Mouse (Mus musculus) neural tube, embryonic 14.5 days (tissue): ENCODE results near the gene Gstcd. TPM values are rescaled to one million over a fixed set of nuclear protein-coding genes. Genes with fewer than 3 reads are reported as not detected.
A peak's percentile ranks its signal among the peaks of the same experiment; 100 is the strongest.

Experiments
- ATAC-seq: fragments of 200-750 bp; cut with Nextera tagmentation; 2 replicates; pipeline ENCODE4 v1.8.0; 2017; ENCODE audit warnings: low read depth, mild to moderate bottlenecking, moderate TSS enrichment, moderate library complexity
- H3K27ac ChIP-seq: fragments of 300-500 bp; sonication (generic); 2 replicates; pipeline ENCODE4 v1.5.1; 2014; ENCODE audit warnings: low read depth, mild to moderate bottlenecking, control low read depth, low read length, moderate library complexity, mixed read lengths
- H3K27me3 ChIP-seq: fragments of 300-500 bp; sonication (generic); 2 replicates; pipeline ENCODE4 v1.6.1; 2014; ENCODE audit warnings: low read length; ENCODE audit not compliant: control insufficient read depth, insufficient read depth
- H3K36me3 ChIP-seq: fragments of 300-500 bp; sonication (generic); 2 replicates; pipeline ENCODE4 v1.6.1; 2014; ENCODE audit warnings: low read length, mixed read lengths; ENCODE audit not compliant: control insufficient read depth, insufficient read depth
- H3K4me1 ChIP-seq: fragments of 300-500 bp; sonication (generic); 2 replicates; pipeline ENCODE4 v1.6.1; 2014; ENCODE audit warnings: low read length; ENCODE audit not compliant: control insufficient read depth, insufficient read depth
- H3K4me2 ChIP-seq: fragments of 300-500 bp; sonication (generic); 2 replicates; pipeline ENCODE4 v1.6.1; 2014; ENCODE audit warnings: mild to moderate bottlenecking, low read depth, low read length, control low read depth
- H3K4me3 ChIP-seq: fragments of 300-500 bp; sonication (generic); 2 replicates; pipeline ENCODE4 v1.5.1; 2014; ENCODE audit warnings: low read depth, low read length, control low read depth, mixed read lengths
- H3K9ac ChIP-seq: fragments of 300-500 bp; sonication (generic); replicated peaks from 2 replicates; pipeline ENCODE4 v1.6.1; 2014; ENCODE audit warnings: low read depth, mild to moderate bottlenecking, control low read depth, low read length, mixed read lengths
- H3K9me3 ChIP-seq: fragments of 300-500 bp; sonication (generic); 2 replicates; pipeline ENCODE4 v1.6.1; 2016; ENCODE audit warnings: low read length; ENCODE audit not compliant: control insufficient read depth
- WGBS: fragments of 180-500 bp; shearing (Covaris S2); extraction: QIAGEN DNeasy Blood & Tissue Kit; methylation state at CpG from one replicate; pipeline ENCODE4 v1.1.7; 2014; 5-methylcytosine and 5-hydroxymethylcytosine counted together
- polyA plus RNA-seq: library from polyadenylated mRNA; unstranded; fragments of >200 nt; fragmentation: Nextera tagmentation; extraction: Ambion mirVana; gene quantifications from 2 replicates; pipeline ENCODE4 v1.2.1, GENCODE M21; 2014

Gstcd gene
- polyA plus RNA-seq, 1 experiment from 2014 or later: 4.1 TPM

GRCm38 (mm10) chr3:132986188-132986587 is 105.6 kb downstream of the Gstcd start:
- no peak for ATAC-seq
- H3K9me3 ChIP-seq: no peaks in the 10 kb centered on the region
- no peak overlapping the region for H3K9ac ChIP-seq
- H3K4me3 ChIP-seq: no peak overlapping the region
- no peaks in the 10 kb centered on the region for H3K36me3 ChIP-seq
- no peak overlapping the region for H3K27ac ChIP-seq
- peaks cover 3% of the 10 kb centered on the region; the same call in 1 of the 2 replicates for H3K4me1 ChIP-seq
- H3K4me2 ChIP-seq: no peak overlapping the region
- H3K27me3 ChIP-seq: no peaks in the 10 kb centered on the region
- WGBS: 86% methylated on average over 5 of the region's 5 CpGs

DNA sequence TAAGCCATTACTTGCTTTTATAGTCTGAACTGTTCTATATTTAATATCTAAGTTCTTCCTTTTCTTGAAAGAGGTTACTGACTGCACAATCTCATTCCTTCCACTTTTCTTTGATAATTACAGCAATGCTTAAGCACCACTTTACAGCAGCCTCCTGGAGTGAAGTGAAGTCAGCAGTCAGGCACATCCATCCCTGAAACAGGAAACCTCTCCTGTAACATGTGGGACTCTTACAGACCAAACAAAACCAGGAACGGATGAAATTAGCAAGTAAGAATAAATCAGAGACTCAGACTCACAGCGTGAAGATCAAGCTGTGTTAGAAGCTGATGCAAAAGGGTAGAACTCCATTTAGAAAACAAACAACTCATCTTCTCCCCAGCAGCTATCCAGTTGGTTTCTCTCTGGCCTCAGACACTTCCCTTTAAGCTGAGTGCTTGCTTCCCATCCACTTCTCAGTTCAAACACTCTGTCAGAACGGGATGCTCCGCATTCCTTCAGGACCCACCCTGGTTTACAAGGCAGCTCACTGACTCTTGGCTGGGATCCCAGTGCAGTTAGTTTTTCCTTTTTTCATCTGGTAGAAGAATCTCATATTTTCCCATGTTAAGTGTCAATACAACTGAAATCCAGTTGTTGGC is 107.9 kb downstream of the Gstcd start:
- no peak for ATAC-seq
- WGBS: 45% methylated on average over 4 of the region's 4 CpGs
- H3K27me3 ChIP-seq: no peaks in the 10 kb centered on the region
- no peak overlapping the region for H3K4me2 ChIP-seq
- H3K4me3 ChIP-seq: no peak overlapping the region
- no peak overlapping the region for H3K9ac ChIP-seq
- H3K36me3 ChIP-seq: no peaks in the 10 kb centered on the region
- no peak overlapping the region for H3K27ac ChIP-seq
- peaks cover 3% of the 10 kb centered on the region; the same call in 1 of the 2 replicates for H3K4me1 ChIP-seq
- H3K9me3 ChIP-seq: no peaks in the 10 kb centered on the region

- Histone ChIP-seq H3K4me2 (no peak overlapping the region), H3K36me3 (no peaks in the 10 kb centered on the region), H3K4me3 (no peak overlapping the region), H3K9ac (no peak overlapping the region), H3K27me3 (no peaks in the 10 kb centered on the region), H3K9me3 (no peaks in the 10 kb centered on the region), H3K4me1 (peaks cover 3% of the 10 kb centered on the region; the same call in 1 of the 2 replicates), H3K27ac (no peak overlapping the region)
- 86% methylated on average over 2 of the region's 2 CpGs for WGBS
- no peak for ATAC-seq
Measured at GRCm38 (mm10) chr3:132981968-132982367, 109.9 kb downstream of the Gstcd start.

GRCm38 (mm10) chr3:132979781-132980461 is 111.9 kb downstream of the Gstcd start:
- no peak overlapping the region for H3K27ac ChIP-seq
- peaks cover 3% of the 10 kb centered on the region; the same call in 1 of the 2 replicates for H3K4me1 ChIP-seq
- H3K27me3 ChIP-seq: no peaks in the 10 kb centered on the region
- H3K36me3 ChIP-seq: no peaks in the 10 kb centered on the region
- 93% methylated on average over 12 of the region's 12 CpGs for WGBS
- H3K4me2 ChIP-seq: no peak overlapping the region
- H3K9ac ChIP-seq: no peak overlapping the region
- no peak for ATAC-seq
- H3K9me3 ChIP-seq: no peaks in the 10 kb centered on the region
- no peak overlapping the region for H3K4me3 ChIP-seq

GRCm38 (mm10) chr3:132966255-132966654 is 125.6 kb downstream of the Gstcd start:
- no peak overlapping the region for H3K9ac ChIP-seq
- no peak overlapping the region for H3K4me3 ChIP-seq
- no peaks in the 10 kb centered on the region for H3K27me3 ChIP-seq
- WGBS: 90% methylated on average over 5 of the region's 5 CpGs
- H3K36me3 ChIP-seq: no peaks in the 10 kb centered on the region
- H3K4me1 ChIP-seq: no peaks in the 10 kb centered on the region
- H3K9me3 ChIP-seq: no peaks in the 10 kb centered on the region
- ATAC-seq: no peak
- no peak overlapping the region for H3K27ac ChIP-seq
- H3K4me2 ChIP-seq: no peak overlapping the region

DNA sequence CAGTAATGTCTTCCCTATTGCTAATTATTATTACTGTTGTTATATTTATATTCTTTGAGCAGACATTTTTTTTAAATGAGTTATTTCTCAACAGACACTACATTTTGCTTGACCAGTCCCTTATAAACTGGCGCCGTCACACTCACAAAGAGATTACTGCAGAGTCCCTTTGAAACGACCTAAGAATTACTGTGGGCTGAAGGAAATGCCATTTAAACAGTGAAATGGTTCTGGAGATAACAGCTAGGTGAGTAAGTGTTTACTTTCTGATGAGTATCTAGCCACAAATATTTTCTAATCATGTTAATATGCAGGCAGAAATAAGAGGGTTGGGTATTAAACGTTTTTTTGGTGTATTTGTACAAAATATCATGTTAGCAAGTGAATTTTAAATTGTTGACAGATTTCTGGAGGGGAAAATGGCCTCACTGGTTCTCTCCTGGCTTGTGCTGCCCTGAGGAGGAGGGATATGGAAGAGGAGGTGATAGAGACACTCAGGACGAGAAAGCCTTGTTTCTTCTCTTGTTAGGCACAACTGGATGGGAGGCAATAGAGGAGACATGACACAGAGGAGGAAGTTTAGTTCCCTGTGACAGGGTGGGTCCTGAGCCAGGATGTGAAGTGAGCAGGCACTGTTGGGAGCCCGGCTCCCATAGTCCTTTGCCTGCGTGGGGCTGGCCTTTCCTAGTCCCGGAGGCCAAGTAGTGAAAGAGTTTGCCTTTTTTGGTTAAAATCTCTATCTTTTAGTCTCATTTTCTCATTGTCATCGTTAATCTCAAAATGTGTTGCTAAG is 126.9 kb downstream of the Gstcd start:
- ATAC-seq: no peak
- Histone ChIP-seq H3K4me2 (no peak overlapping the region), H3K27ac (no peak overlapping the region), H3K4me3 (no peak overlapping the region), H3K9me3 (no peaks in the 10 kb centered on the region), H3K36me3 (no peaks in the 10 kb centered on the region), H3K27me3 (no peaks in the 10 kb centered on the region), H3K4me1 (no peaks in the 10 kb centered on the region), H3K9ac (no peak overlapping the region)
- WGBS: 73% methylated on average over 9 of the region's 9 CpGs

GRCm38 (mm10) chr3:132962631-132963361 is 129.0 kb downstream of the Gstcd start:
- Histone ChIP-seq H3K4me3 (no peak overlapping the region), H3K9me3 (no peaks in the 10 kb centered on the region), H3K4me1 (no peaks in the 10 kb centered on the region), H3K36me3 (no peaks in the 10 kb centered on the region), H3K4me2 (no peak overlapping the region), H3K27ac (no peak overlapping the region), H3K9ac (no peak overlapping the region), H3K27me3 (no peaks in the 10 kb centered on the region)
- no peak for ATAC-seq
- 87% methylated on average over 7 of the region's 7 CpGs for WGBS

DNA sequence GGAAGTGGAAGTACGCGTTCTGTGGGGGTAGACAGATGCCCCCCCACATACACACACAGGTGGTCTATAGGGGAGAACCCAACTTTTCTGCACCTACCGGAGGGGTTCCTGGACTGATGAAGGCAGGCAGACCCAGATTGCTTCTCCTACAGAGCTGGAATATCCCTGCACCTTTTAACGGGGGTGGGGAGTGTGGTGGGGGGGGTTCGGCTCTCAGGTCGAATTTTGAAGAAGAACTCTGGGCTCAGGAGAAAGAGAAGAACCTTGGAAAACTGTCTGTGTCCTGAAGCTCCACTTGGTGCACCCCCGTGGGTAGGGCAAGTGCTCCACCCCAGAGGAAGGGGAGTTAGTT is 141.3 kb downstream of the Gstcd start:
- H3K4me3 ChIP-seq: peak overlapping the region; percentile 65
- H3K9ac ChIP-seq: peak overlapping the region; percentile 59

More for the DNA sequence above, 141.3 kb downstream of the Gstcd start:
- Histone ChIP-seq H3K27me3 (peaks cover 7% of the 10 kb centered on the region; the same call in 1 of the 2 replicates), H3K4me2 (peak overlapping the region; percentile 98), H3K4me1 (0 out of 2 replicates have a peak, but pooled peaks cover 3% of the 10 kb centered on the region), H3K36me3 (no peaks in the 10 kb centered on the region), H3K9me3 (no peaks in the 10 kb centered on the region), H3K27ac (no peak overlapping the region)
- 4% methylated on average over 7 of the region's 7 CpGs for WGBS
- ATAC-seq: peak; percentile 41; the same call in 1 of the 2 replicates
